Mouse (Mus musculus): ENCODE measurements at regions not wholly inside any gene's neighbourhood (a gene's known extent, or its start where the extent isn't known, plus 50 kb on each side); places are given as distances from the start of the nearest gene placed in this dataset.
A peak's percentile ranks its signal among the peaks of the same experiment; 100 is the strongest.
"Not testable (repeated sequence)": the region's sequence is repeated elsewhere in the genome, so short reads cannot be mapped to it uniquely, and the experiment has no call there.

- Histone ChIP-seq H3K4me1 (peaks cover 2% of the 10 kb centered on the region; the same call in 1 of the 2 replicates), H3K4me3 (no peak overlapping the region), H3K4me2 (no peak overlapping the region), H3K27ac (no peak overlapping the region), H3K36me3 (no peaks in the 10 kb centered on the region), H3K27me3 (no peaks in the 10 kb centered on the region), H3K9ac (no peak overlapping the region), H3K9me3 (no peaks in the 10 kb centered on the region)
- no peak for ATAC-seq (ENCODE audit: insufficient number of reproducible peaks, low FRiP score, low TSS enrichment, low read depth)
- 85% methylated on average over 2 of the region's 2 CpGs for WGBS
Observed at GRCm38 (mm10) chr3:49638601-49639000, 118.5 kb downstream of the Pcdh18 start.

- H3K36me3 ChIP-seq = no peaks in the 10 kb centered on the region
- ATAC-seq (ENCODE audit: insufficient number of reproducible peaks, low FRiP score, low TSS enrichment, low read depth) = no peak
- H3K4me3 ChIP-seq = no peak overlapping the region
- 21% methylated on average over 2 of the region's 2 CpGs for WGBS
- H3K9ac ChIP-seq = no peak overlapping the region
- H3K27me3 ChIP-seq = no peaks in the 10 kb centered on the region
- H3K27ac ChIP-seq = no peak overlapping the region
- no peaks in the 10 kb centered on the region for H3K9me3 ChIP-seq
- no peaks in the 10 kb centered on the region for H3K4me1 ChIP-seq
- no peak overlapping the region for H3K4me2 ChIP-seq
Observed at GRCm38 (mm10) chr3:49636676-49637075, 120.4 kb downstream of the Pcdh18 start.

- no peak for ATAC-seq (ENCODE audit: insufficient number of reproducible peaks, low FRiP score, low TSS enrichment, low read depth)
- no peak overlapping the region for H3K9ac ChIP-seq
- WGBS = 23% methylated on average over 9 of the region's 9 CpGs
- H3K36me3 ChIP-seq = no peaks in the 10 kb centered on the region
- peaks cover 14% of the 10 kb centered on the region; the same call in 1 of the 2 replicates for H3K4me1 ChIP-seq
- H3K4me2 ChIP-seq = no peak overlapping the region
- no peaks in the 10 kb centered on the region for H3K27me3 ChIP-seq
- H3K27ac ChIP-seq = peak overlapping the region; percentile 74
- no peak overlapping the region for H3K4me3 ChIP-seq
- no peaks in the 10 kb centered on the region for H3K9me3 ChIP-seq
Observed at GRCm38 (mm10) chr3:49592706-49593451, 164.2 kb downstream of the Pcdh18 start.

- 65% methylated on average over 2 of the region's 2 CpGs for WGBS
- Histone ChIP-seq H3K36me3 (no peaks in the 10 kb centered on the region), H3K4me1 (peaks cover 14% of the 10 kb centered on the region; the same call in 1 of the 2 replicates), H3K9ac (no peak overlapping the region), H3K27ac (no peak overlapping the region), H3K27me3 (no peaks in the 10 kb centered on the region), H3K9me3 (no peaks in the 10 kb centered on the region), H3K4me2 (no peak overlapping the region), H3K4me3 (no peak overlapping the region)
- no peak for ATAC-seq (ENCODE audit: insufficient number of reproducible peaks, low FRiP score, low TSS enrichment, low read depth)
Observed at GRCm38 (mm10) chr3:49590234-49590633, 166.9 kb downstream of the Pcdh18 start.

GRCm38 (mm10) chr3:49586531-49587168 lies 170.5 kb downstream of the Pcdh18 start:
- ATAC-seq (ENCODE audit: insufficient number of reproducible peaks, low FRiP score, low TSS enrichment, low read depth) = no peak
- Histone ChIP-seq H3K27me3 (no peaks in the 10 kb centered on the region), H3K36me3 (no peaks in the 10 kb centered on the region), H3K9me3 (no peaks in the 10 kb centered on the region), H3K9ac (no peak overlapping the region), H3K4me2 (no peak overlapping the region), H3K4me1 (0 out of 2 replicates have a peak, but pooled peaks cover 2% of the 10 kb centered on the region), H3K4me3 (no peak overlapping the region), H3K27ac (peak overlapping the region; percentile 61; the same call in 1 of the 2 replicates)
- WGBS = 27% methylated on average over 6 of the region's 6 CpGs

- H3K36me3 ChIP-seq; H3K4me1 ChIP-seq; H3K27ac ChIP-seq; H3K4me2 ChIP-seq; H3K4me3 ChIP-seq; H3K27me3 ChIP-seq; ATAC-seq (ENCODE audit: insufficient number of reproducible peaks, low FRiP score, low TSS enrichment, low read depth); H3K9me3 ChIP-seq; H3K9ac ChIP-seq: not testable (repeated sequence)
Observed at GRCm38 (mm10) chr3:49585962-49586361, 171.2 kb downstream of the Pcdh18 start.

- 71% methylated on average over 8 of the region's 8 CpGs for WGBS
- Histone ChIP-seq H3K36me3 (no peaks in the 10 kb centered on the region), H3K4me3 (no peak overlapping the region), H3K27ac (no peak overlapping the region), H3K27me3 (no peaks in the 10 kb centered on the region), H3K4me1 (no peaks in the 10 kb centered on the region), H3K4me2 (no peak overlapping the region), H3K9me3 (no peaks in the 10 kb centered on the region), H3K9ac (no peak overlapping the region)
- ATAC-seq (ENCODE audit: insufficient number of reproducible peaks, low FRiP score, low TSS enrichment, low read depth) = no peak
Observed at GRCm38 (mm10) chr3:49566769-49567729, 190.1 kb downstream of the Pcdh18 start.

GRCm38 (mm10) chr3:49527642-49528041 lies 229.5 kb downstream of the Pcdh18 start:
- ATAC-seq (ENCODE audit: insufficient number of reproducible peaks, low FRiP score, low TSS enrichment, low read depth) = no peak
- Histone ChIP-seq H3K36me3 (no peaks in the 10 kb centered on the region), H3K27me3 (no peaks in the 10 kb centered on the region)

GRCm38 (mm10) chr3:49520088-49520487 lies 237.0 kb downstream of the Pcdh18 start:
- H3K4me3 ChIP-seq = no peak overlapping the region
- ATAC-seq (ENCODE audit: insufficient number of reproducible peaks, low FRiP score, low TSS enrichment, low read depth) = no peak
- H3K27ac ChIP-seq = no peak overlapping the region
- H3K9ac ChIP-seq = no peak overlapping the region
- no peak overlapping the region for H3K4me2 ChIP-seq
- H3K36me3 ChIP-seq = no peaks in the 10 kb centered on the region
- WGBS = 47% methylated on average over 2 of the region's 2 CpGs
- H3K27me3 ChIP-seq = no peaks in the 10 kb centered on the region
- no peaks in the 10 kb centered on the region for H3K9me3 ChIP-seq
- no peaks in the 10 kb centered on the region for H3K4me1 ChIP-seq

More at GRCm38 (mm10) chr3:49527642-49528041, 229.5 kb downstream of the Pcdh18 start:
- no peak overlapping the region for H3K9ac ChIP-seq
- no peak overlapping the region for H3K4me2 ChIP-seq
- H3K9me3 ChIP-seq = no peaks in the 10 kb centered on the region
- H3K4me3 ChIP-seq = no peak overlapping the region
- no peaks in the 10 kb centered on the region for H3K4me1 ChIP-seq
- H3K27ac ChIP-seq = no peak overlapping the region

GRCm38 (mm10) chr3:49504581-49504980 lies 252.5 kb downstream of the Pcdh18 start:
- H3K4me1 ChIP-seq = no peaks in the 10 kb centered on the region
- H3K9me3 ChIP-seq = no peaks in the 10 kb centered on the region
- no peak overlapping the region for H3K4me2 ChIP-seq
- H3K36me3 ChIP-seq = no peaks in the 10 kb centered on the region
- no peak overlapping the region for H3K4me3 ChIP-seq
- ATAC-seq (ENCODE audit: insufficient number of reproducible peaks, low FRiP score, low TSS enrichment, low read depth) = no peak
- no peaks in the 10 kb centered on the region for H3K27me3 ChIP-seq
- no peak overlapping the region for H3K27ac ChIP-seq
- 55% methylated on average over 6 of the region's 6 CpGs for WGBS
- no peak overlapping the region for H3K9ac ChIP-seq

- WGBS = 29% methylated on average over 4 of the region's 4 CpGs
- H3K9me3 ChIP-seq = no peaks in the 10 kb centered on the region
Observed at GRCm38 (mm10) chr3:49502351-49502750, 254.8 kb downstream of the Pcdh18 start.

More at GRCm38 (mm10) chr3:49502351-49502750, 254.8 kb downstream of the Pcdh18 start:
- Histone ChIP-seq H3K27me3 (no peaks in the 10 kb centered on the region), H3K4me3 (no peak overlapping the region), H3K36me3 (no peaks in the 10 kb centered on the region), H3K9ac (no peak overlapping the region), H3K4me1 (no peaks in the 10 kb centered on the region), H3K27ac (no peak overlapping the region), H3K4me2 (no peak overlapping the region)
- ATAC-seq (ENCODE audit: insufficient number of reproducible peaks, low FRiP score, low TSS enrichment, low read depth) = no peak
